Mouse (Mus musculus): ENCODE measurements around the gene Aldh4a1. TPM values are rescaled to one million over a fixed set of nuclear protein-coding genes. Genes with fewer than 3 reads are reported as not detected.

Gene Aldh4a1
- total and polyA plus RNA-seq, 2 experiments from 2014 or later = 25.7 to 29.1 TPM

DNA sequence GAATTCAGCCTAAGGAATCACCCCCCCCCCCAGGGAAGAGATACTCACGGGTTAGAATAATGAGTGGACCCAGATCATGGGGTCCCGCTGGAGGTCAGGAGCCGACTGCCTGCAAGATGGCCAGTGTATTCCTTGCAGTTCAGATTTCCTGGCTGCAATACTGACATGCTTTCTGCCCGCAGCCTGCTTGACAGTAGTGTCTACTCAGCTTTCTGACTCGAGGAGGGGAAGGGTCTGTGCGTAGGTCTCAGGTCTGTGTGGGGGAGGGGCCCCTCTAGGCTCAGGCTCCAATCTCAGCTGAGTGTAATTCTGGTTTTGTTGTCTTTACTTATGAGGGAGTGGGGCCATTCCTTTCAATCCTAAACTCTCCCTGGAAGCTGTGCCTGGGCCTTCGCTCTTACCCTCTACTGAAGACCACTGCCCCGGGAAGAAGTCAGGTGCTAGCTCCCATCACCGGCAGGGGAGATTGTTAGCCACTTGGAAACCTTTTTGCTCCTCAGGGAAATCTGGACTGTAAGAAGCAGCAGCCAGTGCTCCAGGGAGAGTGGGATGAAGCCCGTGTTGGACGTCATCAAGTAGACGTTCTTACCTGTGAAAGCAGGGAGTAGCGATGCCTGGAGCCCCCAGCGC lies 46.3 kb upstream of the Aldh4a1 start:
- no peak for TF ChIP-seq CTCF (IDR thresholded peaks at IDR 0.05; ENCODE audit: low read depth)
- WGBS = 60% methylated on average over 14 of the region's 14 CpGs

DNA sequence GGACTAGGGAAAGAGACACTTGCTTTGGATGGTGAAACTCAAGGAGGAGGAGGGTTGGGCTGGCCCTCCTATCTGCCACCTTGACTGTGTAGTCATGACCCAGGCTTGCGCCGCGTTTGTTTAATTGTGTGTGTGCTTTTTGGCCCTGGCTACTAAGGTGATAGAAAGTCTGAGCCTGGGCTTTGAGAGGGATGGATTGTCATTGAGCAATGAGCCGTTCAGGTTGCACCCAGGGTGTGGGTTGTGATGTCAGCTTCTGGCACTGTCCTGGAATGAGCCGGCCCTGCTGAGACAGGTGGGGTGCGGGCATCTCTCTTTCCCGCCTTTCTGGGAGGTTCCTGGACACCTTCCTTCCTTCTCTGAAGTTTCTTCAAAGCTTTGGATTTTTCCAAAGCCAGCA lies 45.7 kb upstream of the Aldh4a1 start:
- no peak overlapping the region for H3K9ac ChIP-seq
- WGBS = 84% methylated on average over 7 of the region's 7 CpGs
- peak overlapping the region; percentile 92 for H3K4me2 ChIP-seq (ENCODE audit: low read depth)
- H3K27me3 ChIP-seq (ENCODE audit: insufficient read depth, low read length) = no peaks in the 10 kb centered on the region
- H3K4me1 ChIP-seq (ENCODE audit: insufficient read depth) = peaks cover 18% of the 10 kb centered on the region; the same call in 1 of the 2 replicates
- no peak for DNase-seq
- H3K27ac ChIP-seq (ENCODE audit: low read depth, low read length) = no peak overlapping the region
- ATAC-seq = no peak
- no peaks in the 10 kb centered on the region for H3K36me3 ChIP-seq (ENCODE audit: insufficient read depth)
- TF ChIP-seq CTCF (IDR thresholded peaks at IDR 0.05; ENCODE audit: low read depth) = no peak
- H3K9me3 ChIP-seq (ENCODE audit: low read length) = no peaks in the 10 kb centered on the region
- H3K4me3 ChIP-seq (ENCODE audit: low read depth, low read length) = no peak overlapping the region

More for the DNA sequence above, 46.3 kb upstream of the Aldh4a1 start:
- H3K9ac ChIP-seq = peak overlapping the region; percentile 82; the same call in 1 of the 2 replicates
- no peaks in the 10 kb centered on the region for H3K36me3 ChIP-seq (ENCODE audit: insufficient read depth)
- peak overlapping the region; percentile 92 for H3K4me2 ChIP-seq (ENCODE audit: low read depth)
- H3K27ac ChIP-seq (ENCODE audit: low read depth, low read length) = no peak overlapping the region
- H3K9me3 ChIP-seq (ENCODE audit: low read length) = no peaks in the 10 kb centered on the region
- DNase-seq = no peak
- H3K27me3 ChIP-seq (ENCODE audit: insufficient read depth, low read length) = no peaks in the 10 kb centered on the region
- H3K4me3 ChIP-seq (ENCODE audit: low read depth, low read length) = peak overlapping the region; percentile 89
- H3K4me1 ChIP-seq (ENCODE audit: insufficient read depth) = peaks cover 18% of the 10 kb centered on the region; the same call in 1 of the 2 replicates
- ATAC-seq = no peak

DNA sequence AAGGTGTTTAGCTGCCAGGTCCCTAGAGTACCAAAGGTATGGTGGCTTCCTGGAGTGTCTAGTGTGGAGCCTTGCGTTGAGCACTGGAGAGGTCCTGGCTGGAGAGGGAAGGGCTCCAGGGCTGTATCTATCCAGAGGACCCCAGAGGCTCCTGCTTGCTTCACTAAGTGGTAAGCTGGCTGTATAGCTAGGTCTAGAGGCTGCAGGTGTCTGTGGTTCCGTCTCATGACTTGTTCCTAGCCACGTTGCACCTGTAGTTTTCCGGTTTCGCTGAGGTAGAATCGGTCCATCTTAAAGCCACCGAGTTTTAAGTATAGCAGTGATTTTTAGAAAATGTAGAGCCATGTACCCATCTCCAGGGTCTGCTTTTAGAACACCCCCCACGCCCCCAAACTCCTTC lies 44.3 kb upstream of the Aldh4a1 start:
- Histone ChIP-seq H3K27ac (ENCODE audit: low read depth, low read length) (no peak overlapping the region), H3K4me3 (ENCODE audit: low read depth, low read length) (no peak overlapping the region), H3K36me3 (ENCODE audit: insufficient read depth) (no peaks in the 10 kb centered on the region), H3K27me3 (ENCODE audit: insufficient read depth, low read length) (no peaks in the 10 kb centered on the region), H3K4me1 (ENCODE audit: insufficient read depth) (peaks cover 18% of the 10 kb centered on the region; the same call in 1 of the 2 replicates), H3K9ac (no peak overlapping the region; the same call in 1 of the 2 replicates), H3K9me3 (ENCODE audit: low read length) (no peaks in the 10 kb centered on the region), H3K4me2 (ENCODE audit: low read depth) (no peak overlapping the region)
- no peak for ATAC-seq
- WGBS = 91% methylated on average over 8 of the region's 8 CpGs
- no peak for DNase-seq
- no peak for TF ChIP-seq CTCF (IDR thresholded peaks at IDR 0.05; ENCODE audit: low read depth)

DNA sequence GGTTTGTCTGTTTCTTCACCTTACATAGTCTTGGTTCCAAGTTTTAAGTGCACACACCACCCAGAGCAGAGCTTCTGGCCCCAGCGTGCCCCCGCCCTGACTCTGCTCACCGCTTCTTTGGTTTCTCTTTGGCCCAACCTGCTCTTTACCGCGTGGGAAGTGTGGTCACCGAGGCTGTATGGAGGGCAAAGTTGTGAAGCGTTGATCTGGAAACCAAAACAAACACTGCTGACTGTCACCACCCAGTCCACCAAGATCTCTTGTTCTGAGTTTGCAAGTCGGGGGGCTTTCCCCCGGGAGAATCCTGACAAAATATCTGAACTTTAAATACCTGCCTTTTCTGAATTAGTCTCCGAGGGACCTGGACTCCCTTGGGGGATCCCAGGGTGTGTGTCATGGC lies 43.7 kb upstream of the Aldh4a1 start:
- ATAC-seq = no peak

DNA sequence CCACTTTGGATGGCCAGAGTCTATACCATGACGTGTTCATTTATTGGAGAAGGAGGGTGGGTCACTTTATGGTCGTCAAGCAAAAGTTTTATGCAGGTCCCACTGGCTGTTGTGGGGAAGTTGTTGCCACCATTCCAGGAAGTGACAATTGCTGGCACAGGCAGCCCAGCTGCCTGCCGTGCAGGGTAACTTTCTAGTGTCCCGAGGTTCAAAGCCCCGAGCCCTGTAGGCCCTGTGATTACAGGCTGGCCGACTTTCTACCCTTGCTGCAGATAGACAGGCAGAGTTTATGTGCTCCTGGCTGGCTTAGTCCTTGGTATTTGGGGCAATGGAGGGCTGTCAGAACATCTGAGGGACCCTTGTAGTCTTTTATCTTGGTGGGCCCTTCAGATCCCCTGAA lies 43.2 kb upstream of the Aldh4a1 start:
- no peak overlapping the region for H3K4me3 ChIP-seq (ENCODE audit: low read depth, low read length)
- H3K27ac ChIP-seq (ENCODE audit: low read depth, low read length) = no peak overlapping the region
- 54% methylated on average over 6 of the region's 6 CpGs for WGBS
- H3K9ac ChIP-seq = no peak overlapping the region
- H3K27me3 ChIP-seq (ENCODE audit: insufficient read depth, low read length) = no peaks in the 10 kb centered on the region
- DNase-seq = no peak
- TF ChIP-seq CTCF (IDR thresholded peaks at IDR 0.05; ENCODE audit: low read depth) = no peak
- no peaks in the 10 kb centered on the region for H3K36me3 ChIP-seq (ENCODE audit: insufficient read depth)
- no peaks in the 10 kb centered on the region for H3K9me3 ChIP-seq (ENCODE audit: low read length)
- ATAC-seq = no peak
- H3K4me2 ChIP-seq (ENCODE audit: low read depth) = no peak overlapping the region
- peaks cover 18% of the 10 kb centered on the region; the same call in 1 of the 2 replicates for H3K4me1 ChIP-seq (ENCODE audit: insufficient read depth)

More for the DNA sequence above, 43.7 kb upstream of the Aldh4a1 start:
- DNase-seq = no peak
- H3K36me3 ChIP-seq (ENCODE audit: insufficient read depth) = no peaks in the 10 kb centered on the region
- 66% methylated on average over 10 of the region's 10 CpGs for WGBS
- no peaks in the 10 kb centered on the region for H3K9me3 ChIP-seq (ENCODE audit: low read length)
- no peak overlapping the region; the same call in 1 of the 2 replicates for H3K9ac ChIP-seq
- no peak overlapping the region for H3K4me2 ChIP-seq (ENCODE audit: low read depth)
- no peak overlapping the region for H3K27ac ChIP-seq (ENCODE audit: low read depth, low read length)
- H3K4me3 ChIP-seq (ENCODE audit: low read depth, low read length) = no peak overlapping the region
- H3K27me3 ChIP-seq (ENCODE audit: insufficient read depth, low read length) = no peaks in the 10 kb centered on the region
- H3K4me1 ChIP-seq (ENCODE audit: insufficient read depth) = peaks cover 18% of the 10 kb centered on the region; the same call in 1 of the 2 replicates
- no peak for TF ChIP-seq CTCF (IDR thresholded peaks at IDR 0.05; ENCODE audit: low read depth)

DNA sequence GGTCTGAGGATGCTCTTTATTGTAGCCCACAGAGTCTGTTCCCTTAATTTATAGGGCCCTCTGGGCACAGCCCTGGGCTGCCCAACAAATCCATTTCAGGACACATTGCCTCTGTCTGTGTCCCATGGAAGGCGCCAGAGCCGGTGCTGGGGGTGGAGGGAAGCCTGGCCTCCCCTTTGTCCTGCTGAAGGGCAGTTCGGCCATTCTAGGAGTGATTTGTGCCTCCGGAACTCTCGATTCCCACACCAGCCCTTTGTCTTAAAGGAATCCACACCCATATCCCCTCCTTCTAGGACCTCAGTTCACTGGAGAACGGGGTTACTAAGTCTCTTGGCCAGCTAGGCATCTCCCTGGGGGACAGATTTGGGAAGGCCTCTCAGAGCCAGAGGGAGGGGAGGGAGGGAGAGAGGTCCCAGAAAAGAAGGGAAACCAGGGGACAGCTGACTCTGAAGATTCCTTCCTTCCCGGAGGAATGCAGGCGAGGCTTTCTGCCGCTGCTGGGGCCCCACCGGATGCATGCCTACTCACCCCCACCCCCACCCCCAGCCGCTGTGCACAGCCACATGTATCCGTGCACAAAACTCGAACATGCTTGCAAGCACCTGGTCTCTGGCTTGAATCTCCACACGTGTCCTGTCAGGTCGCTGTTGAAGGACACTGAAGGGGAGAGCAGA lies 41.9 kb upstream of the Aldh4a1 start:
- H3K4me1 ChIP-seq (ENCODE audit: insufficient read depth) = peaks cover 15% of the 10 kb centered on the region; the same call in 1 of the 2 replicates

More for the DNA sequence above, 41.9 kb upstream of the Aldh4a1 start:
- 0 out of 2 replicates have a peak, but pooled peaks have one; percentile 10 for ATAC-seq
- no peaks in the 10 kb centered on the region for H3K27me3 ChIP-seq (ENCODE audit: insufficient read depth, low read length)
- H3K9me3 ChIP-seq (ENCODE audit: low read length) = no peaks in the 10 kb centered on the region
- WGBS = 11% methylated on average over 15 of the region's 15 CpGs
- DNase-seq = peak; percentile 18
- no peaks in the 10 kb centered on the region for H3K36me3 ChIP-seq (ENCODE audit: insufficient read depth)
- H3K9ac ChIP-seq = peak overlapping the region; percentile 23
- no peak for TF ChIP-seq CTCF (IDR thresholded peaks at IDR 0.05; ENCODE audit: low read depth)
- peak overlapping the region; percentile 33 for H3K4me2 ChIP-seq (ENCODE audit: low read depth)
- H3K27ac ChIP-seq (ENCODE audit: low read depth, low read length) = no peak overlapping the region; the same call in 1 of the 2 replicates
- no peak overlapping the region for H3K4me3 ChIP-seq (ENCODE audit: low read depth, low read length)
